Mouse (Mus musculus) forebrain, embryonic 11.5 days (tissue): ENCODE data around the gene Rsg1. TPM values are rescaled to one million over a fixed set of nuclear protein-coding genes. Genes with fewer than 3 reads are reported as not detected.

Experiments
- ATAC-seq: fragments of 200-750 bp; cut with Nextera tagmentation; replicated peaks from 2 replicates; pipeline ENCODE4 v1.8.0; 2017; ENCODE audit warnings: moderate TSS enrichment; ENCODE audit not compliant: low FRiP score
- DNase-seq: peaks from one replicate; pipeline ENCODE4 v3.0.0-alpha.2; 2017; ENCODE audit warnings: low spot score
- H3K27ac ChIP-seq: fragments of 300-500 bp; sonication (generic); 2 replicates; pipeline ENCODE4 v1.5.1; 2014; ENCODE audit warnings: low read depth, low read length
- H3K27me3 ChIP-seq: fragments of 300-500 bp; sonication (generic); 2 replicates; pipeline ENCODE4 v1.6.1; 2014; ENCODE audit warnings: mild to moderate bottlenecking, low read length, mixed read lengths; ENCODE audit not compliant: control insufficient read depth, insufficient read depth
- H3K36me3 ChIP-seq: fragments of 300-500 bp; sonication (generic); 2 replicates; pipeline ENCODE4 v1.6.1; 2014; ENCODE audit warnings: mild to moderate bottlenecking, low read length, moderate library complexity, mixed read lengths; ENCODE audit not compliant: control insufficient read depth, insufficient read depth
- H3K4me1 ChIP-seq: fragments of 300-500 bp; sonication (generic); replicated peaks from 2 replicates; pipeline ENCODE4 v1.6.1; 2014; ENCODE audit warnings: low read length, mixed read lengths; ENCODE audit not compliant: control insufficient read depth, insufficient read depth
- H3K4me2 ChIP-seq: fragments of 300-500 bp; sonication (generic); 2 replicates; pipeline ENCODE4 v1.6.1; 2014; ENCODE audit warnings: low read depth, mild to moderate bottlenecking, low read length, moderate library complexity, mixed read lengths; ENCODE audit not compliant: severe bottlenecking
- H3K4me3 ChIP-seq: fragments of 300-500 bp; sonication (generic); 2 replicates; pipeline ENCODE4 v1.5.1; 2014; ENCODE audit warnings: low read depth, low read length
- H3K9ac ChIP-seq: fragments of 300-500 bp; sonication (generic); 2 replicates; pipeline ENCODE4 v1.6.1; 2014; ENCODE audit warnings: low read length
- H3K9me3 ChIP-seq: fragments of 300-500 bp; sonication (generic); 2 replicates; pipeline ENCODE4 v1.6.1; 2016; ENCODE audit warnings: low read length, mixed read lengths; ENCODE audit not compliant: control insufficient read depth
- WGBS: fragments of 180-500 bp; shearing (Covaris S2); extraction: QIAGEN DNeasy Blood & Tissue Kit; methylation state at CpG from one replicate; pipeline ENCODE4 v1.1.7; 2014; 5-methylcytosine and 5-hydroxymethylcytosine counted together
- polyA plus RNA-seq: library from polyadenylated mRNA; unstranded; fragments of >200 nt; fragmentation: Nextera tagmentation; extraction: Ambion mirVana; gene quantifications from 2 replicates; pipeline ENCODE4 v1.2.1, GENCODE M21; 2014

Rsg1 gene
- polyA plus RNA-seq, 1 experiment from 2014 or later: 5.8 TPM

- peaks cover 16% of the 10 kb centered on the region for H3K4me1 ChIP-seq
- H3K4me2 ChIP-seq: peak within 1 kb of the TSS; percentile 56
- H3K9me3 ChIP-seq: no peaks in the 10 kb centered on the region
- peaks cover 60% of the 10 kb centered on the region for H3K27me3 ChIP-seq
- peak; percentile 93 for DNase-seq
- peak within 1 kb of the TSS; percentile 30 for H3K4me3 ChIP-seq
- 2% methylated on average over 31 of the region's 31 CpGs for WGBS
- H3K27ac ChIP-seq: no peak within 1 kb of the TSS
- peak; percentile 91 for ATAC-seq
- peak within 1 kb of the TSS; percentile 35; the same call in 1 of the 2 replicates for H3K9ac ChIP-seq
- H3K36me3 ChIP-seq: no peaks in the 10 kb centered on the region
Observed at GRCm38 (mm10) chr4:141239388-141240125, 25.8 kb downstream of the Rsg1 start, which contains the start of gene Arhgef19. Gene Arhgef19 (plus strand): TSS chr4:141239499.

DNA sequence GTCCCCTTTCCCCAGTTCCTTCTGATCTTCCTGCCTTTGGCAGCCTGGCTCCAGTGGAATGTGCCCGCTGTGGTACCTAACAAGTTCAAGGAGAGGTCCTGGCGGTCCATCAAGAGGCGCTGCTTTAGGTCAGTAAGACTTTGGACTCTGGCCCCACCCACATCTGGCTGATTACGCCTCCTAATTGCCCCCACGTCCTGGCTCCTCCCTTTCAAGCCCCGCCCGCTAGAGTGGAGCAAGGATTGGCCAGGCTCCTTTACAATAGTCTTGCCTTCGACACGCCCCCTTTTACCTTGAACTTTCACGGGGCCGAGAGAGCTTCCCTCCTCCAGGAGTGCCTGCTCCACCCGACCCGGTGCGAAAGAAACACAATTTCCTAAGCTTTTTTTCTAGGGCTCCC lies 26.9 kb downstream of the Rsg1 start:
- Histone ChIP-seq H3K4me1 (peaks cover 23% of the 10 kb centered on the region), H3K4me2 (no peak overlapping the region), H3K4me3 (no peak overlapping the region), H3K36me3 (no peaks in the 10 kb centered on the region), H3K27me3 (peaks cover 69% of the 10 kb centered on the region), H3K9me3 (no peaks in the 10 kb centered on the region), H3K27ac (no peak overlapping the region), H3K9ac (no peak overlapping the region)
- WGBS: 1% methylated on average over 14 of the region's 14 CpGs
- DNase-seq (peak; percentile 69), ATAC-seq (no peak)

- Histone ChIP-seq H3K9ac (no peak overlapping the region), H3K27ac (no peak overlapping the region), H3K4me3 (no peak overlapping the region), H3K36me3 (no peaks in the 10 kb centered on the region), H3K4me1 (peaks cover 26% of the 10 kb centered on the region), H3K27me3 (peaks cover 82% of the 10 kb centered on the region), H3K4me2 (no peak overlapping the region), H3K9me3 (no peaks in the 10 kb centered on the region)
- peak; percentile 44 for DNase-seq
- ATAC-seq: no peak
- 31% methylated on average over 15 of the region's 15 CpGs for WGBS
Observed at GRCm38 (mm10) chr4:141241861-141242260, 28.1 kb downstream of the Rsg1 start.

DNA sequence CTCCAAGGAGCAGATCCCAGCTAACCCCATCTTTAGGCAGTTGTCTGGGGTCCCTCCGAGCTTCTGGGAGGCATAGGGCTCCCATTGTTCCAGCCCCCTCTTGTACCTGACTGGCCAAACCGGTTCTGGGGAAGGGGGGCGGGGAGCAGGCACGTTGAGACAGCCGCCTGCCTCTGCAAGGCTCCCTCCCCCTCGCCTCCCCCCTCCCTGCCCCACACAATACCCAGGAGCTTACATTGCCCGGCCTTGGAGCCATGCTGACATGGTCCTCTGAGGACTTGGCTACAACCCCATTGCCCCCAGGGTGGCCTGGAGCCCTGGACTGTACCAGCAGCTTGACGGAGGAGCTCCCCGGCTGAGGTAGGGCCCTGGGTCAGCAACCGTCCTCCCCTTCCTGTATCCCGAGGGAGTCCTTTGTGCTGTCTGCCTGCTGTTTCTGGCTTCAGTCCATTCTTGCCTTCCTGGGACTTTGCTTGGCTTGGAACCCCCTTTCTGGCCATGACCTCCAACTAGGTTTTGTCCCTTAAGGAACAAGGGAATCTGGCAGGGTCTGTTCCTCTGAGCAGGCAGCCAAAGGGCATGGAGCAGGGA lies 29.0 kb downstream of the Rsg1 start:
- Histone ChIP-seq H3K27ac (no peak overlapping the region), H3K4me2 (no peak overlapping the region), H3K4me1 (peaks cover 33% of the 10 kb centered on the region), H3K9me3 (no peaks in the 10 kb centered on the region), H3K27me3 (peaks cover 91% of the 10 kb centered on the region), H3K36me3 (no peaks in the 10 kb centered on the region), H3K9ac (no peak overlapping the region), H3K4me3 (no peak overlapping the region)
- ATAC-seq: no peak
- 2% methylated on average over 10 of the region's 11 CpGs for WGBS
- peak; percentile 56 for DNase-seq

DNA sequence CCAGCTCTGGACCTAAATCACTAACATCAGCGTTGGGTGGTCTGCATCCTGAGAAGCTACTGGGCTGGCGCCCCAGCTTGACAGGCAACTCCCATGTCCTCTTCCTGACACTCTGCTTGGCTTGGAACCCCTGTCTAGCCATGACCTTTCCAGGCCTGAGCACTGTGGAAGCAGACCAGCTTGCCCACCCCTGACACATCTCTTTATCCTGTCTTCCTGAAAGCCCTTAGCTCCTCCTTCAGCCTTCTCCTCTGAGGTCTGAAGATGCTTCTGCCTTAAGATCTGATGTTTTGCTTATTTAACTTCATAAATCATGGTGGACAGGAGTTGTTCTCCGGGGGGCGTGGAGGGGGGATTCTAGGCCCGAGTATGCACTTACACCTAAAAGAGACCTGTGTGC lies 29.9 kb downstream of the Rsg1 start:
- Histone ChIP-seq H3K4me1 (peaks cover 36% of the 10 kb centered on the region), H3K27me3 (peaks cover 92% of the 10 kb centered on the region), H3K36me3 (no peaks in the 10 kb centered on the region), H3K9ac (no peak overlapping the region), H3K4me3 (no peak overlapping the region), H3K27ac (no peak overlapping the region), H3K9me3 (no peaks in the 10 kb centered on the region), H3K4me2 (no peak overlapping the region)
- ATAC-seq (no peak), DNase-seq (peak; percentile 49)
- 70% methylated on average over 5 of the region's 5 CpGs for WGBS

- no peaks in the 10 kb centered on the region for H3K36me3 ChIP-seq
- H3K27ac ChIP-seq: no peak overlapping the region
- H3K9ac ChIP-seq: peak overlapping the region; percentile 37; the same call in 1 of the 2 replicates
- peak overlapping the region; percentile 21; the same call in 1 of the 2 replicates for H3K4me2 ChIP-seq
- WGBS: 43% methylated on average over 5 of the region's 5 CpGs
- ATAC-seq (no peak), DNase-seq (peak; percentile 48)
- no peak overlapping the region for H3K4me3 ChIP-seq
- H3K4me1 ChIP-seq: peaks cover 29% of the 10 kb centered on the region
- peaks cover 93% of the 10 kb centered on the region for H3K27me3 ChIP-seq
- H3K9me3 ChIP-seq: no peaks in the 10 kb centered on the region
Observed at GRCm38 (mm10) chr4:141244401-141244800, 30.6 kb downstream of the Rsg1 start.

GRCm38 (mm10) chr4:141244931-141245425 lies 31.2 kb downstream of the Rsg1 start:
- no peaks in the 10 kb centered on the region for H3K9me3 ChIP-seq
- 0 out of 2 replicates have a peak, but pooled peaks have one; percentile 16 for ATAC-seq
- H3K27ac ChIP-seq: peak overlapping the region; percentile 15; the same call in 1 of the 2 replicates
- peak overlapping the region; percentile 21; the same call in 1 of the 2 replicates for H3K4me2 ChIP-seq
- 13% methylated on average over 9 of the region's 9 CpGs for WGBS
- H3K9ac ChIP-seq: peak overlapping the region; percentile 37
- H3K4me1 ChIP-seq: peaks cover 28% of the 10 kb centered on the region
- peaks cover 90% of the 10 kb centered on the region for H3K27me3 ChIP-seq
- no peak overlapping the region for H3K4me3 ChIP-seq
- DNase-seq: peak; percentile 74
- no peaks in the 10 kb centered on the region for H3K36me3 ChIP-seq

GRCm38 (mm10) chr4:141246089-141246997 lies 32.6 kb downstream of the Rsg1 start:
- Histone ChIP-seq H3K27me3 (peaks cover 76% of the 10 kb centered on the region), H3K9ac (no peak overlapping the region), H3K4me1 (peaks cover 28% of the 10 kb centered on the region), H3K9me3 (no peaks in the 10 kb centered on the region), H3K4me3 (no peak overlapping the region), H3K27ac (no peak overlapping the region), H3K36me3 (no peaks in the 10 kb centered on the region), H3K4me2 (no peak overlapping the region)
- no peak for ATAC-seq
- peak; percentile 61 for DNase-seq
- 24% methylated on average over 23 of the region's 24 CpGs for WGBS
